Mouse (Mus musculus): ENCODE data around the gene Nudt22.

Gene Nudt22

GRCm38 (mm10) chr19:6996006-6996405 lies at the start of gene Nudt22, which contains the start of gene Trpt1:
Nudt22 (minus strand) TSS chr19:6996117.
Trpt1 (plus strand) TSS chr19:6996131.
- peak; percentile 81 to 83 for DNase-seq (ENCODE audit: low spot score in 2 of 2)

- DNase-seq (ENCODE audit: low spot score in 2 of 2): no peak
These were observed 48.8 kb upstream of the Nudt22 start for GRCm38 (mm10) chr19:7044706-7045105.

- no peak for DNase-seq (ENCODE audit: low spot score in 2 of 2)
These were observed 48.4 kb upstream of the Nudt22 start for GRCm38 (mm10) chr19:7044279-7044678.

GRCm38 (mm10) chr19:7041171-7041570 lies 45.3 kb upstream of the Nudt22 start:
- no peak for DNase-seq (ENCODE audit: low spot score in 2 of 2)

- DNase-seq (ENCODE audit: low spot score in 2 of 2): no peak
These were observed 44.8 kb upstream of the Nudt22 start for GRCm38 (mm10) chr19:7040637-7041130.

GRCm38 (mm10) chr19:7039841-7040636 lies 44.1 kb upstream of the Nudt22 start, which contains the start of gene Stip1:
Stip1 (minus strand) TSS chr19:7039967.
- DNase-seq (ENCODE audit: low spot score in 2 of 2): peak; percentile 91 to 99

GRCm38 (mm10) chr19:7039088-7039720 lies 43.3 kb upstream of the Nudt22 start:
- DNase-seq (ENCODE audit: low spot score in 2 of 2): no peak

GRCm38 (mm10) chr19:7034006-7034405 lies 38.1 kb upstream of the Nudt22 start:
- DNase-seq (ENCODE audit: low spot score in 2 of 2): no peak

- no peak for DNase-seq (ENCODE audit: low spot score in 2 of 2)
These were observed 33.6 kb upstream of the Nudt22 start for GRCm38 (mm10) chr19:7029531-7029930.

GRCm38 (mm10) chr19:7020224-7020641 lies 24.3 kb upstream of the Nudt22 start:
- DNase-seq (ENCODE audit: low spot score in 2 of 2): peak in 1 of 2 experiments; percentile 52

- DNase-seq (ENCODE audit: low spot score in 2 of 2): no peak
These were observed 23.3 kb upstream of the Nudt22 start, which contains the start of gene Fermt3 for GRCm38 (mm10) chr19:7019191-7019590. Fermt3 (minus strand) TSS chr19:7019469.

- DNase-seq (ENCODE audit: low spot score in 2 of 2): no peak
These were observed 22.6 kb upstream of the Nudt22 start for GRCm38 (mm10) chr19:7018546-7018945.

- DNase-seq (ENCODE audit: low spot score in 2 of 2): no peak
These were observed 21.9 kb upstream of the Nudt22 start for GRCm38 (mm10) chr19:7017541-7018457.

GRCm38 (mm10) chr19:7014481-7015135 lies 18.7 kb upstream of the Nudt22 start:
- no peak for DNase-seq (ENCODE audit: low spot score in 2 of 2)

GRCm38 (mm10) chr19:7013984-7014383 lies 18.1 kb upstream of the Nudt22 start:
- DNase-seq (ENCODE audit: low spot score in 2 of 2): peak; percentile 44 to 78

GRCm38 (mm10) chr19:7012426-7012825 lies 16.5 kb upstream of the Nudt22 start:
- DNase-seq (ENCODE audit: low spot score in 2 of 2): no peak

- no peak for DNase-seq (ENCODE audit: low spot score in 2 of 2)
These were observed 11.1 kb upstream of the Nudt22 start for GRCm38 (mm10) chr19:7006892-7007593.

- DNase-seq (ENCODE audit: low spot score in 2 of 2): no peak
These were observed 3.6 kb upstream of the Nudt22 start for GRCm38 (mm10) chr19:6999360-7000063.

GRCm38 (mm10) chr19:6997721-6998290 lies 1.9 kb upstream of the Nudt22 start:
- DNase-seq (ENCODE audit: low spot score in 2 of 2): no peak
